Mouse (Mus musculus): ENCODE data around the gene Btrc. TPM values are rescaled to one million over a fixed set of nuclear protein-coding genes. Genes with fewer than 3 reads are reported as not detected.

The Btrc gene
- polyA plus RNA-seq (2014; fragmentation: Nextera tagmentation; extraction: Ambion mirVana) = 62.9 and 63.3 TPM in 2 replicates

DNA sequence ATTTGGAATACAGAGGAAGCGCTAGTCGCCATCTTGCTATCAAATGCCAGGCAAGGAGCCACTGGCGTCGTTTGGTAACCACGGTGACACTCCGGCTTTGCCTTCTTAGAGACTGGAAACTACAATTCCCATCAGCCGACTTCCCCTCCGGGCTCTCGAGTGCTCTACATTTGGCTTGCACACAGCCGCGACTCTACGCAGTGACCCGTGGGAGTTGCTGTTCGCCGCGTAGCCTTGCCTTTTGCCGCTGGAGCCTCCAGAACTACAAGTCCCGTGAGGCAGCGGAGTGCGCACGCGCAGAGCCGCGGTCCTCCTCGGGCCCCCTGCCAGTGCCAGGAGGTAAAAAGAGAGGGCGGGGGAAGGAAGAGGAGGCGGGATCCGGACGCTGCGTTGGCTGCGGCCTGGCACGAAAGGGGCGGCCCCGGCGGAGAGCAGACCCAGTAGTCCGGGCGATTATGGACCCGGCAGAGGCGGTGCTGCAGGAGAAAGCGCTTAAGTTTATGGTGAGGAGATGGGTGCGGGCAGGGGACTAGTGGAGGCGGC lies at the start of gene Btrc:
Btrc (plus strand) TSS at position 351 of the 543 bp plus-strand sequence.
- H3K4me3 ChIP-seq (ENCODE audit: low read depth, low read length) = peak within 1 kb of the TSS; percentile 64
- peak within 1 kb of the TSS; percentile 37 for H3K4me2 ChIP-seq (replicated peaks; ENCODE audit: low read depth, low read length)
- under 1% methylated on average over 42 of the region's 42 CpGs for WGBS
- no peaks in the 10 kb centered on the region for H3K9me3 ChIP-seq (ENCODE audit: control insufficient read depth, low read length)
- H3K36me3 ChIP-seq (ENCODE audit: control insufficient read depth, insufficient read depth, low read length) = no peaks in the 10 kb centered on the region
- H3K27ac ChIP-seq (ENCODE audit: low read depth, low read length) = peak within 1 kb of the TSS; percentile 86
- peak; percentile 98 for ATAC-seq (ENCODE audit: low FRiP score)
- no peaks in the 10 kb centered on the region for H3K27me3 ChIP-seq (ENCODE audit: control insufficient read depth, insufficient read depth, low read length)
- H3K9ac ChIP-seq (ENCODE audit: low read depth, low read length) = peak within 1 kb of the TSS; percentile 71
- peak; percentile 100 for DNase-seq (ENCODE audit: low spot score)
- H3K4me1 ChIP-seq (replicated peaks; ENCODE audit: control insufficient read depth, insufficient read depth, low read length) = no peaks in the 10 kb centered on the region

DNA sequence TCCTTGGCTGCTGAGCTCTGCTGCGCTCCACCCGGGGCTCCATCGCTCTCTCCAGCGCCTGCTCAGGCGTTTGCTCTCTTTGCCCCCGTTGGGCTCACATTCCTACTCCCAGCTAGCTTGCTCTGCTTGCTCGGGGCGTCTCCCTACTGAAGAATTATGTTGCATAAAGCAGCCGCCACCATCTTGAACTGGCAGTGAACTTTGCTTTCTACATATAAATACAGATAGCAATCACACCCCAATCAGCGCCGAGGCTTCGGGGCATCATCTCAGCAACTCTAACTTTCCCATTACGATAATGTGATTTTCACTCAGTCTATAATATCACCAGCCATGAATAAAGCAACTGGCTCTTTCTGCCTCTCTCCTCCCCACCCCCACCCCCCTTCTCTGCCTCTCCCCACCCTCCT lies 46.1 kb upstream of the Btrc start:
- H3K9ac ChIP-seq (ENCODE audit: low read depth, low read length) = no peak overlapping the region
- H3K27me3 ChIP-seq (ENCODE audit: control insufficient read depth, insufficient read depth, low read length) = 0 out of 2 replicates have a peak, but pooled peaks cover 2% of the 10 kb centered on the region
- no peak for DNase-seq (ENCODE audit: low spot score)
- ATAC-seq (ENCODE audit: low FRiP score) = no peak
- H3K4me1 ChIP-seq (replicated peaks; ENCODE audit: control insufficient read depth, insufficient read depth, low read length) = peaks cover 5% of the 10 kb centered on the region; the same call in 1 of the 2 replicates
- no peak overlapping the region for H3K4me3 ChIP-seq (ENCODE audit: low read depth, low read length)
- H3K4me2 ChIP-seq (replicated peaks; ENCODE audit: low read depth, low read length) = no peak overlapping the region
- no peaks in the 10 kb centered on the region for H3K36me3 ChIP-seq (ENCODE audit: control insufficient read depth, insufficient read depth, low read length)
- no peaks in the 10 kb centered on the region for H3K9me3 ChIP-seq (ENCODE audit: control insufficient read depth, low read length)
- no peak overlapping the region for H3K27ac ChIP-seq (ENCODE audit: low read depth, low read length)
- WGBS = 35% methylated on average over 13 of the region's 13 CpGs

DNA sequence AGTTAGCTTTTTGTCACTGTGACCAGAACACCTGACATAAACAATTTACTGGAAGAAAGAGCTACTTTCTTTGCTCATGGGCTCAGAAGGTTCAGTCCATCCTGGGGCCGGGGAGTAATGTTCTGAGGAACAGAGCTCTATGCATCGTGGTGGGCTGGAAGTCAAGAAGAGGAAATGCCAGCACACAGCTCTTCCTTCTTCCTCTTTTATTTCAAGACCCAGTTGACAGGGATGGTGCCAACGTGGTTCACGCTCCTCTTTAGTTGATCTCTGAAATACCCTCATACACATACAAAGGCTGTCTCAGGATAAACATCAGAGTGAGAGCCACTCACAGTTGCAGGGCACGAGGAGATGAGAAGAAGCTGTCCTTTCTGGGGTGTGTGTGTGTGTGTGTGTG lies 42.5 kb upstream of the Btrc start:
- Histone ChIP-seq H3K4me2 (replicated peaks; ENCODE audit: low read depth, low read length) (no peak overlapping the region), H3K36me3 (ENCODE audit: control insufficient read depth, insufficient read depth, low read length) (no peaks in the 10 kb centered on the region), H3K4me3 (ENCODE audit: low read depth, low read length) (no peak overlapping the region), H3K27ac (ENCODE audit: low read depth, low read length) (no peak overlapping the region), H3K4me1 (replicated peaks; ENCODE audit: control insufficient read depth, insufficient read depth, low read length) (no peaks in the 10 kb centered on the region), H3K9me3 (ENCODE audit: control insufficient read depth, low read length) (no peaks in the 10 kb centered on the region), H3K9ac (ENCODE audit: low read depth, low read length) (no peak overlapping the region), H3K27me3 (ENCODE audit: control insufficient read depth, insufficient read depth, low read length) (0 out of 2 replicates have a peak, but pooled peaks cover 2% of the 10 kb centered on the region)
- DNase-seq (ENCODE audit: low spot score) (no peak), ATAC-seq (ENCODE audit: low FRiP score) (no peak)
- WGBS = 75% methylated on average over 5 of the region's 5 CpGs

DNA sequence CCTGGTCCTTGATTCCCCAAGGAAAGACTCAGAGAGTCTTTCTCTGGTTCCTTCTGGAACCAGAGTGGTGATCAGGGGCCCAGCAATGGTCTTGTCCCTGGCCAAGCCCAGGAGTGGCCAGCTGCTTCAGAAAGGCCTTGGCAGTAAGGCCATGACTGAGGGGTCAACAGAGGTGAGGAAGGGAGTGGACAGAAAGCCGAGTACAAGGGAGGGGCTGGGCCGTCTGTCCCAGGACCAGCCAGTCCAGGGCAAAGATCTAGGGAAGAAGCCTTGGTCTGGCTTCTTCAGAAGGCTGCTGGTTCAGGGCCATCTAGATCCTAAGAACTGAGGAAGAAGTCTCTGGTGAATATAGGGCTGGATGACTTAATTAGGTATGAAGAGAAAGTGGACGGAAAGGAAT lies 34.5 kb upstream of the Btrc start:
- H3K27me3 ChIP-seq (ENCODE audit: control insufficient read depth, insufficient read depth, low read length) = peaks cover 4% of the 10 kb centered on the region; the same call in 1 of the 2 replicates
- H3K4me1 ChIP-seq (replicated peaks; ENCODE audit: control insufficient read depth, insufficient read depth, low read length) = peaks cover 6% of the 10 kb centered on the region
- H3K36me3 ChIP-seq (ENCODE audit: control insufficient read depth, insufficient read depth, low read length) = no peaks in the 10 kb centered on the region
- H3K9ac ChIP-seq (ENCODE audit: low read depth, low read length) = no peak overlapping the region
- 33% methylated on average over 3 of the region's 3 CpGs for WGBS
- H3K27ac ChIP-seq (ENCODE audit: low read depth, low read length) = peak overlapping the region; percentile 77
- no peak for ATAC-seq (ENCODE audit: low FRiP score)
- H3K9me3 ChIP-seq (ENCODE audit: control insufficient read depth, low read length) = no peaks in the 10 kb centered on the region
- H3K4me3 ChIP-seq (ENCODE audit: low read depth, low read length) = no peak overlapping the region
- H3K4me2 ChIP-seq (replicated peaks; ENCODE audit: low read depth, low read length) = no peak overlapping the region
- DNase-seq (ENCODE audit: low spot score) = no peak

DNA sequence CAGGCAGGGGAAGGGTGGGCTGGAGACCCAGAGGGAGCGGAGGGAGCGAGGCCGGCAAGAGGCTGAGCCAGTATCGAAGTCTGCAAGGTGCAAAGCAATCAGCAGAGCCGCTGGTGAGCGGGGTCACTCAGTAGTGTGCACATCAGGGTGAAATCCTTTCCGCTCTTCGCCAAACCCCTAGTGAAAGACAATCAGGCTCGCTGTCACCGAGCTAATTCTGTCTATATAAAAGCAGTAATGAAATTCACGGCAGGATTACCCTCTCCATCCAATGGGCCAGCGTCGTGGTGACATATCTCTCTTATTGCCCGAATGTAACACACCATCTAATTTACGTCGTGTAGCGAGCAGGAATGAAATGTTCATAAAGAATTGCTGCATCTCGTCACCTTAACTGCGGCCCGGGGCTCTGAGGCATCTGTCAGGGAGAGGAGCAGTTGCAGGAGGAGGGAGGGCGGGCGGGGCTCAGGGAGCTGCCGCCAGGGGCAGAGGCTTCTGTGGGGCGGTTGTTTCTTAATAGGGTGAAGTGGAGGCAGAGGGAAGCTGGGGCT lies 33.7 kb upstream of the Btrc start:
- Histone ChIP-seq H3K9ac (ENCODE audit: low read depth, low read length) (no peak overlapping the region), H3K4me3 (ENCODE audit: low read depth, low read length) (0 out of 2 replicates have a peak overlapping the region, but pooled peaks have one; percentile 1), H3K4me2 (replicated peaks; ENCODE audit: low read depth, low read length) (peak overlapping the region; percentile 24), H3K27me3 (ENCODE audit: control insufficient read depth, insufficient read depth, low read length) (peaks cover 4% of the 10 kb centered on the region; the same call in 1 of the 2 replicates), H3K4me1 (replicated peaks; ENCODE audit: control insufficient read depth, insufficient read depth, low read length) (peaks cover 6% of the 10 kb centered on the region), H3K27ac (ENCODE audit: low read depth, low read length) (peak overlapping the region; percentile 77), H3K36me3 (ENCODE audit: control insufficient read depth, insufficient read depth, low read length) (no peaks in the 10 kb centered on the region), H3K9me3 (ENCODE audit: control insufficient read depth, low read length) (no peaks in the 10 kb centered on the region)
- 6% methylated on average over 24 of the region's 24 CpGs for WGBS
- ATAC-seq (ENCODE audit: low FRiP score) (peak; percentile 40; the same call in 1 of the 2 replicates), DNase-seq (ENCODE audit: low spot score) (peak; percentile 38)

DNA sequence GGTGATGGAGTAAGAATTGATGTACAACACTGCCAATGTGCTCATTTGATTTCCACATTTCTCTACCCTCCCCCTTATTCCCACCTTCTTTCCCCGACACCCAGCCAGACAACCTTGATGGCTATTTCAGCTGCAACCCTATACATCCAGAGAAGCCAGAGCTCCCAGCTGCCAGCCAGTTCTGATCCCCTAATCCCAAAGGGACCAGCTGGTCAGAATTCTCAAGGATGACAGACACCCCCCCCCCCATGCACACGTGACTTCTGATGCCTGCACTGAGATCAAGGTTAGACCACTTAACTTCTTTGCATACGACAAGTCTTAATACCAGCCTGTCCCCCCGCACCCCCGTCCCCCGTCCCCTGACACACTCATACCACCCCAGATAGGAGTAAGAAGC lies 26.8 kb upstream of the Btrc start:
- H3K9ac ChIP-seq (ENCODE audit: low read depth, low read length) = no peak overlapping the region
- H3K4me2 ChIP-seq (replicated peaks; ENCODE audit: low read depth, low read length) = no peak overlapping the region
- 79% methylated on average over 6 of the region's 6 CpGs for WGBS
- H3K27ac ChIP-seq (ENCODE audit: low read depth, low read length) = no peak overlapping the region
- 0 out of 2 replicates have a peak, but pooled peaks cover 2% of the 10 kb centered on the region for H3K4me1 ChIP-seq (replicated peaks; ENCODE audit: control insufficient read depth, insufficient read depth, low read length)
- no peaks in the 10 kb centered on the region for H3K36me3 ChIP-seq (ENCODE audit: control insufficient read depth, insufficient read depth, low read length)
- H3K9me3 ChIP-seq (ENCODE audit: control insufficient read depth, low read length) = no peaks in the 10 kb centered on the region
- H3K27me3 ChIP-seq (ENCODE audit: control insufficient read depth, insufficient read depth, low read length) = no peaks in the 10 kb centered on the region
- H3K4me3 ChIP-seq (ENCODE audit: low read depth, low read length) = no peak overlapping the region
- no peak for DNase-seq (ENCODE audit: low spot score)
- ATAC-seq (ENCODE audit: low FRiP score) = no peak

DNA sequence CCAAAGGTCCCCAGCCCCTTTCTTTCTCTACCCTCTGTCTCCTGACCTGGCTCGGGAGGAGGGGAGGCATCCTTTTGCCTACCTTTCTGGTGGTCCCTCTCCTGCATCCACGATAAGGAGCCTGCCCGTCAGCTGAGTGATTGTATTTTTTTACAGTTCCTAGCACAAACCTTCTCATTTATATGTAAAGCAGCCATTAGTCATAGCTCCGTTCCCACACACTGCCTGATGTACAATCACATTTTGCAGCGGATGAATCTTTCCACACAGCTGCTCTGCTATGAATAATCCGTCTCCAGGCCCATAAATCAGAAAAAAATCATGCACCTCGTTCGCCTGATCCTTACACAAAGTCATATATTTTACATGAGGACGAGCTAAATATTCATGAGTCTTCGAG lies 25.4 kb upstream of the Btrc start:
- Histone ChIP-seq H3K27me3 (ENCODE audit: control insufficient read depth, insufficient read depth, low read length) (no peaks in the 10 kb centered on the region), H3K9ac (ENCODE audit: low read depth, low read length) (no peak overlapping the region), H3K27ac (ENCODE audit: low read depth, low read length) (peak overlapping the region; percentile 60; the same call in 1 of the 2 replicates), H3K36me3 (ENCODE audit: control insufficient read depth, insufficient read depth, low read length) (no peaks in the 10 kb centered on the region), H3K4me3 (ENCODE audit: low read depth, low read length) (no peak overlapping the region), H3K9me3 (ENCODE audit: control insufficient read depth, low read length) (no peaks in the 10 kb centered on the region), H3K4me1 (replicated peaks; ENCODE audit: control insufficient read depth, insufficient read depth, low read length) (0 out of 2 replicates have a peak, but pooled peaks cover 2% of the 10 kb centered on the region), H3K4me2 (replicated peaks; ENCODE audit: low read depth, low read length) (no peak overlapping the region)
- 52% methylated on average over 10 of the region's 10 CpGs for WGBS
- ATAC-seq (ENCODE audit: low FRiP score) (no peak; the same call in 1 of the 2 replicates), DNase-seq (ENCODE audit: low spot score) (peak; percentile 10)

DNA sequence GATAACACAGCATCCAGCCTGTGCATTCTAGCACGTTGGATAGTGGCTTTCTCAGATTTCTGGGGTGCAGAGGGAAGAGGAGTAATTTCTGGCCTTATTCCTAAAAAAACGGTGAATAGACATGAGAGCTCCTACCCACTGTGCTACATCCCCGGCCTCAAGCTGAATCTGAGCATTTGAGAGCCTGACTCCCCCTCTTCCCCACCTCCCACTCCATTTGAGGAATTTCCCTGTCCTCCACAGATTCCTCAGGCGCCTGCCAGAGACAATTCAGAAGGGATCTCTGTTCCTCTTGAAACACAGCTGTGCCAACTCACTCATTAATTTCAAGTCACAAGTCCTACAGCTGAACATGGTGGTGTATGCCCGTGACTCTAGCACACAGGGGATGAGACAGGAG lies 19.6 kb upstream of the Btrc start:
- ATAC-seq (ENCODE audit: low FRiP score) (no peak), DNase-seq (ENCODE audit: low spot score) (no peak)
- H3K9ac ChIP-seq (ENCODE audit: low read depth, low read length) = no peak overlapping the region
- no peaks in the 10 kb centered on the region for H3K4me1 ChIP-seq (replicated peaks; ENCODE audit: control insufficient read depth, insufficient read depth, low read length)
- H3K4me3 ChIP-seq (ENCODE audit: low read depth, low read length) = no peak overlapping the region
- no peak overlapping the region for H3K4me2 ChIP-seq (replicated peaks; ENCODE audit: low read depth, low read length)
- H3K36me3 ChIP-seq (ENCODE audit: control insufficient read depth, insufficient read depth, low read length) = no peaks in the 10 kb centered on the region
- WGBS = 76% methylated on average over 5 of the region's 5 CpGs
- H3K9me3 ChIP-seq (ENCODE audit: control insufficient read depth, low read length) = no peaks in the 10 kb centered on the region
- H3K27ac ChIP-seq (ENCODE audit: low read depth, low read length) = no peak overlapping the region
- H3K27me3 ChIP-seq (ENCODE audit: control insufficient read depth, insufficient read depth, low read length) = no peaks in the 10 kb centered on the region

DNA sequence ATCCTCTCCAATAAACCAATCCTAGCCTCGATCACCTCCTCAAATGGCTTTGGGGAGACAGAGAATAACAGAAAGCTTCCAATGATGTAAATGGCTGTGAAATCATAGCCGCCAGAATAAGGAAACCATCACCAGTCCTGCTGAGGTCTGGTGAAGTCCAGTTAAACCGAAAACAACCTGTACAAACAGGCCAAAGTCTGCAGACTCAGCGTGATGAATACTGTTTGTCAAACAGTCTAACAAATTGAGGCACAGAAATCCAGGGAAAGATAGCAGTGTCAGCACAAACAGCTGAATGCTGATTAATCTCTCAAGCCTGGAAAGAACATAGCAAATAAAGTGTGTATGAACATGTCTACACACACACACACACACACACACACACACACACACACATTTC lies 15.3 kb upstream of the Btrc start:
- H3K36me3 ChIP-seq (ENCODE audit: control insufficient read depth, insufficient read depth, low read length) = no peaks in the 10 kb centered on the region
- no peaks in the 10 kb centered on the region for H3K27me3 ChIP-seq (ENCODE audit: control insufficient read depth, insufficient read depth, low read length)

More for the DNA sequence above, 15.3 kb upstream of the Btrc start:
- DNase-seq (ENCODE audit: low spot score) = no peak
- H3K27ac ChIP-seq (ENCODE audit: low read depth, low read length) = no peak overlapping the region
- WGBS = 75% methylated on average over 4 of the region's 4 CpGs
- H3K4me2 ChIP-seq (replicated peaks; ENCODE audit: low read depth, low read length) = no peak overlapping the region
- no peaks in the 10 kb centered on the region for H3K9me3 ChIP-seq (ENCODE audit: control insufficient read depth, low read length)
- no peaks in the 10 kb centered on the region for H3K4me1 ChIP-seq (replicated peaks; ENCODE audit: control insufficient read depth, insufficient read depth, low read length)
- ATAC-seq (ENCODE audit: low FRiP score) = no peak
- H3K4me3 ChIP-seq (ENCODE audit: low read depth, low read length) = no peak overlapping the region
- H3K9ac ChIP-seq (ENCODE audit: low read depth, low read length) = no peak overlapping the region

Measured in hindbrain, embryonic 11.5 days (tissue).